Mouse (Mus musculus) stomach, embryonic 16.5 days (tissue): Measurements from ENCODE around the gene Mrpl22. TPM values are rescaled to one million over a fixed set of nuclear protein-coding genes. Genes with fewer than 3 reads are reported as not detected.
"Not testable (repeated sequence)": the region's sequence is repeated elsewhere in the genome, so short reads cannot be mapped to it uniquely, and the experiment has no call there.

Experiments used
- ATAC-seq: fragments of 200-750 bp; cut with Nextera tagmentation; 2 replicates; pipeline ENCODE4 v1.8.0; 2017; ENCODE audit warnings: moderate number of reproducible peaks, moderate TSS enrichment; ENCODE audit not compliant: insufficient read depth, low FRiP score
- H3K27ac ChIP-seq: fragments of 300-500 bp; sonication (generic); 2 replicates; pipeline ENCODE4 v1.5.1; 2014; ENCODE audit warnings: low read length
- H3K27me3 ChIP-seq: fragments of 300-500 bp; sonication (generic); 2 replicates; pipeline ENCODE4 v1.6.1; 2014; ENCODE audit warnings: low read length, control low read depth, mixed read lengths; ENCODE audit not compliant: control insufficient read depth, insufficient read depth
- H3K36me3 ChIP-seq: fragments of 300-500 bp; sonication (generic); 2 replicates; pipeline ENCODE4 v1.6.1; 2014; ENCODE audit warnings: low read length; ENCODE audit not compliant: control insufficient read depth, insufficient read depth
- H3K4me1 ChIP-seq: fragments of 300-500 bp; sonication (generic); 2 replicates; pipeline ENCODE4 v1.6.1; 2014; ENCODE audit warnings: low read length, control low read depth, mixed read lengths; ENCODE audit not compliant: control insufficient read depth, insufficient read depth
- H3K4me2 ChIP-seq: fragments of 300-500 bp; sonication (generic); 2 replicates; pipeline ENCODE4 v1.6.1; 2014; ENCODE audit warnings: low read depth, low read length, mixed read lengths
- H3K4me3 ChIP-seq: fragments of 300-500 bp; sonication (generic); replicated peaks from 2 replicates; pipeline ENCODE4 v1.5.1; 2014; ENCODE audit warnings: mild to moderate bottlenecking, low read length
- H3K9ac ChIP-seq: fragments of 300-500 bp; sonication (generic); 2 replicates; pipeline ENCODE4 v1.6.1; 2014; ENCODE audit warnings: low read length
- H3K9me3 ChIP-seq: fragments of 300-500 bp; sonication (generic); replicated peaks from 2 replicates; pipeline ENCODE4 v1.6.1; 2016; ENCODE audit warnings: low read length, control low read depth; ENCODE audit not compliant: control insufficient read depth
- WGBS: fragments of 180-500 bp; shearing (Covaris S2); extraction: QIAGEN DNeasy Blood & Tissue Kit; methylation state at CpG from one replicate; pipeline ENCODE4 v1.1.7; 2014; 5-methylcytosine and 5-hydroxymethylcytosine counted together
- polyA plus RNA-seq: library from polyadenylated mRNA; unstranded; fragments of >200 nt; fragmentation: Nextera tagmentation; extraction: Ambion mirVana; gene quantifications from 2 replicates; pipeline ENCODE4 v1.2.1, GENCODE M21; 2015

Gene Mrpl22
- polyA plus RNA-seq, 1 experiment from 2014 or later: 118 TPM

- H3K4me1 ChIP-seq: peaks cover 5% of the 10 kb centered on the region
Observed at GRCm38 (mm10) chr11:58214391-58215048, 43.1 kb downstream of the Mrpl22 start.

GRCm38 (mm10) chr11:58215049-58215430 lies 43.6 kb downstream of the Mrpl22 start:
- H3K4me1 ChIP-seq, H3K36me3 ChIP-seq, ATAC-seq, H3K27ac ChIP-seq, H3K27me3 ChIP-seq, H3K9me3 ChIP-seq: not testable (repeated sequence)
- Histone ChIP-seq H3K4me2 (peak overlapping the region; percentile 41), H3K4me3 (peak overlapping the region; percentile 51), H3K9ac (peak overlapping the region; percentile 52)
- 19% methylated on average over 2 of the region's 3 CpGs for WGBS

More at GRCm38 (mm10) chr11:58214391-58215048, 43.1 kb downstream of the Mrpl22 start:
- 20% methylated on average over 16 of the region's 17 CpGs for WGBS
- H3K36me3 ChIP-seq: no peaks in the 10 kb centered on the region
- ATAC-seq: peak; percentile 84
- no peaks in the 10 kb centered on the region for H3K27me3 ChIP-seq
- peak overlapping the region; percentile 41 for H3K4me2 ChIP-seq
- peak overlapping the region; percentile 69 for H3K9ac ChIP-seq
- H3K4me3 ChIP-seq: peak overlapping the region; percentile 51
- H3K9me3 ChIP-seq: no peaks in the 10 kb centered on the region
- no peak overlapping the region for H3K27ac ChIP-seq

GRCm38 (mm10) chr11:58215814-58216213 lies 44.4 kb downstream of the Mrpl22 start:
- 77% methylated on average over 5 of the region's 5 CpGs for WGBS
- Histone ChIP-seq H3K4me3 (no peak overlapping the region), H3K27ac (no peak overlapping the region), H3K27me3 (no peaks in the 10 kb centered on the region), H3K4me1 (peaks cover 5% of the 10 kb centered on the region), H3K4me2 (no peak overlapping the region), H3K9ac (no peak overlapping the region), H3K36me3 (no peaks in the 10 kb centered on the region), H3K9me3 (no peaks in the 10 kb centered on the region)
- no peak for ATAC-seq

- Histone ChIP-seq H3K4me1 (no peaks in the 10 kb centered on the region; the same call in none of the 2 replicates), H3K4me3 (no peak overlapping the region), H3K4me2 (no peak overlapping the region), H3K9ac (no peak overlapping the region), H3K27ac (no peak overlapping the region), H3K27me3 (no peaks in the 10 kb centered on the region), H3K9me3 (no peaks in the 10 kb centered on the region), H3K36me3 (no peaks in the 10 kb centered on the region)
- ATAC-seq: no peak
- WGBS: 65% methylated on average over 6 of the region's 6 CpGs
Observed at GRCm38 (mm10) chr11:58216823-58217222, 45.4 kb downstream of the Mrpl22 start.

GRCm38 (mm10) chr11:58223751-58224150 lies 52.3 kb downstream of the Mrpl22 start:
- H3K36me3 ChIP-seq: no peaks in the 10 kb centered on the region
- no peak overlapping the region for H3K4me2 ChIP-seq
- H3K9me3 ChIP-seq: no peaks in the 10 kb centered on the region
- H3K4me1 ChIP-seq: peaks cover 4% of the 10 kb centered on the region
- H3K27ac ChIP-seq: no peak overlapping the region
- H3K9ac ChIP-seq: no peak overlapping the region
- no peak overlapping the region for H3K4me3 ChIP-seq
- ATAC-seq: no peak
- H3K27me3 ChIP-seq: no peaks in the 10 kb centered on the region
- WGBS: 36% methylated on average over 4 of the region's 4 CpGs

GRCm38 (mm10) chr11:58224313-58224712 lies 52.9 kb downstream of the Mrpl22 start:
- Histone ChIP-seq H3K9me3 (no peaks in the 10 kb centered on the region), H3K4me1 (peaks cover 4% of the 10 kb centered on the region), H3K9ac (no peak overlapping the region), H3K27me3 (no peaks in the 10 kb centered on the region), H3K27ac (no peak overlapping the region), H3K36me3 (no peaks in the 10 kb centered on the region), H3K4me2 (no peak overlapping the region), H3K4me3 (no peak overlapping the region)
- no peak for ATAC-seq
- WGBS: 32% methylated on average over 7 of the region's 7 CpGs

- H3K4me2 ChIP-seq, H3K4me3 ChIP-seq, H3K27ac ChIP-seq, H3K9ac ChIP-seq, H3K27me3 ChIP-seq, H3K4me1 ChIP-seq, ATAC-seq, H3K36me3 ChIP-seq, H3K9me3 ChIP-seq: not testable (repeated sequence)
- 62% methylated on average over 2 of the region's 2 CpGs for WGBS
Observed at GRCm38 (mm10) chr11:58224872-58225271, 53.4 kb downstream of the Mrpl22 start.

- Histone ChIP-seq H3K9me3 (no peaks in the 10 kb centered on the region), H3K4me1 (peaks cover 4% of the 10 kb centered on the region), H3K4me3 (no peak overlapping the region), H3K9ac (no peak overlapping the region), H3K4me2 (peak overlapping the region; percentile 34; the same call in 1 of the 2 replicates), H3K27me3 (no peaks in the 10 kb centered on the region), H3K27ac (no peak overlapping the region), H3K36me3 (no peaks in the 10 kb centered on the region)
- 6% methylated on average over 5 of the region's 5 CpGs for WGBS
- peak; percentile 73; the same call in 1 of the 2 replicates for ATAC-seq
Observed at GRCm38 (mm10) chr11:58225655-58226054, 54.2 kb downstream of the Mrpl22 start.

GRCm38 (mm10) chr11:58226425-58226824 lies 55.0 kb downstream of the Mrpl22 start:
- no peaks in the 10 kb centered on the region for H3K27me3 ChIP-seq
- no peak overlapping the region for H3K4me2 ChIP-seq
- no peak overlapping the region for H3K27ac ChIP-seq
- no peaks in the 10 kb centered on the region for H3K9me3 ChIP-seq
- H3K36me3 ChIP-seq: no peaks in the 10 kb centered on the region
- no peak for ATAC-seq
- peaks cover 4% of the 10 kb centered on the region for H3K4me1 ChIP-seq
- H3K4me3 ChIP-seq: no peak overlapping the region
- no peak overlapping the region for H3K9ac ChIP-seq
